Mouse (Mus musculus) spleen, postnatal 4 days (tissue): ENCODE measurements at regions not wholly inside any gene's neighbourhood (a gene's known extent, or its start where the extent isn't known, plus 50 kb on each side); places are given as distances from the start of the nearest gene placed in this dataset.

Source experiments
- DNase-seq, 2 experiments: peaks; one replicate each; pipeline ENCODE4 v3.0.0; 2022; ENCODE audit warnings: low spot score in 2 of 2

DNA sequence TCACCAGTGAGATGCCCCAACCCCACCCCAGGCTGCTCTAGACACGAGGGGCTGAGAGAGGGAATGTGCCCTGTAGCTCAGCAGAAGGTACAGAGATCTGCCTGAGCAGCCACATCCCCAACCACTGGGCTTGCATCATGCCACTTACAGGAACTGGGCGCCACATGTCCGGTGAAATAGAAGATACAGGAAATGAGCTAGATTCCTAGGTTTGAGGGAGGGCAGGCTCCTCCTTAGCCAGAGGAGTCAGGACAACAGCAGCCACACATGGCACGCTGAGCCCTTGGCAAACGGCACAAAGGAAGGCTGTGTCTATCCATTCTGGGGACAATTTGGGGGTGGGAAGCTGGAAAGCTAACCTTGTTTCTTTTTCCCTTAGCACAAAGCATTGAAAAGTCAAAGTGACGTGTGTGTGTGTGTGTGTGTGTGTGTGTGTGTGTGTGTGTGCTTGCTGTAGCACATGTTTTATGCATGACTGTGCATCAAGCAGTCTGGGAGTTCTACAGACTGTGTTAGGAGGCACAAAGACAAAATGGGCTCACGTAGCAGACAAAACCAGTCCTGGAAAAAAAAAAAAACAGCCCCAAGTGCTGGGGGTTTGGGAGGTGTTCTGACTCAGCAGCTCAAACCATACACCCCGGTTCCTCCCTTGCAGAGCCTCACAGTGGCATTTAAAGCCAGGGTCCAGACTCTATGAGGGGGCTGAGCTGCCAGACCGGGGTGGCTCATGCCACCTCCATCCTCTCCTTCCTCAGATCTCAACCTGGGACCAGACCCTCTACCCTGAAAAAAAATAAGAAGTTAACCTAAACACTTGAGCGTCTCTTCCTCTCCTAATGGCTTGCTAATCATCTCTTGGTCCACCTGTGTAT, 343.7 kb upstream of the Smim15 start:
- no peak for DNase-seq

DNA sequence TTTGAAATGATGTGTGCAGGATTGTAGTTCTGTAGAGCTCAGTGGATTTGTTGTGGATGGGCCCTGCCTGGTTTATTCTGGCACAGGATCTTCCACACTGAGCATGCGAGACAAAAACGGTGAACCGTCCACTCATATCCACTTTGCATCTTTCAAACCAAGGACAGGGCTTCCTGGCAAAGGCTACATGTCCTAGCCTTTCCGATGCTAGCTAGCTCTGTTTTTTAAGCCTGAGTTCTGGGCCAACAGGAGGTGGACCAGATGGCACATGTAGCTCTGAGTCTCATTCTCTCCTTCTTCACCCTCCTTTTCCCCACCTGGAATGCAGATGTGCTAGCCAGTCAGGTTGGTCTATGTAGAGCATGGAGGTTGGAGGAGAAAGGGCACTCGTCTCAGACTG, 345.0 kb upstream of the Smim15 start:
- DNase-seq = no peak

DNA sequence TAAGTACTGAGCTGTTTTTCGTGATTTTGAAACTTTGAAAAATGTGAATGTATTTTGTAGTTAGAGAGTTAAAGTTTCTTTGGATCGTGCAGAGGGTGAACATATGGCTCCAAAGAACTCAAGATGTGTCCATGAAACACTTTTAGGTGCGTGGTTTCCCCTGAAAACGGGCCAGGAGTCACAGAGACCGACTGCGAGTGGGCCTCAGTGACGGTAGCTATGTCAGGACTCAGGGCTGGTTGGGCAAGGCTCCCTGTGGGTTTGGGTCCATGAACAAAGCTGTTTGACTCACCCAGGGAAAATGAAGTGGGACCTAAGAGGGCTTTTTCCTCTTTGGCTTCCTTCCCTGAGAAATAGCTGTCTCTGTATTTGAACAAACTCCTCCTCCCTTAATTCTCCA, 345.9 kb upstream of the Smim15 start:
- no peak for DNase-seq

DNA sequence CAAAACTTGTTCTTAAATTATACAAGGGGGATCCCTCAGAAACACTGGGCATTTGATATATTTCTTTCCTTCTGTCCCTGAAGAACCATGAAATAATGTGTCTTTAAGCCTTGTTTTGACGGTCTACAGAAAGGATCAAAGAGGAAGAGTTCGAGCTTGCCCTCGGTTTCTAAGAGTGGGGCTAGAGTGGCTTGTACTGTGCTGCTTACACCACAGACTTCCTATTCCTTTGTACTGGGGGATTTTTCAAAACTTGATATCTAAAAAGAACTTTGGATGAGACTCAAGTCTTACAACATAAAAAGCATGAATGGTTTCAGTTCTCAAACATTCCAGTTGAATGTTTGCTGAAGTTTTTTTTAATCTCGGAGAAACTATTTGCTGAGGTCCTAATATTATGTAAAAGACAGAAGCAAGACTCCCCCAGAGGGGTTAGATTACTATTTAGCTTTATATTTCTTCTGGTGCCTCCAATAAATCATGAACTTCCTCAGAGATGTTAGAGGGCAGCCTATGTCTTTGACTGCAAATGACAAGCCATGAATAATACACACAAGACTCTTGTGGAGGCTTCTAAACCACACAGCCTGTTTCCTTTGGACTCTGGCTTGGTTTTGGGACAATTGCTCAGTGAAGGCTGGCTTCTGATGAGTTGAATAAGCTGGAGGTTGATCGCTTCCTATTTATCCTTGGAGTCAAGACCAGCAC, 352.0 kb upstream of the Smim15 start:
- no peak for DNase-seq

DNA sequence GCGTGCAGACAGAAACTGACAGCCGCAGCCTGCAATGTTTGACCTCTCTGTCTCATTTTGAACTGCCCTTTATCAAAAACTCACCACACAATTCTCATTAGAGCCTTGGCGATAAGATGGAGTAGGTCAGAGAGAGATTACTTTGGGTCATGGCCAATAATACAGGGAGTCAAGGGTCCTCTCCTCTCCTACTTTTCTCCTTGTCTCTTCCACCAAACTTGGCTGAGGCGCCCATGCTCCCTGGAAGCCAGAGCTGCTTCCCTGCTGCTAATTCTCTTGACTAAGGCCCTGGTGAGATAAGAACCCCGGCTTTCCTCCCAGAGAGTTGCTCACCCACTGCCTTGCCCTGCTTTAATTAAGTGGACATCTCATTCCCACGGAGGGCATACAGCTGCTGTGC, 355.3 kb upstream of the Smim15 start:
- DNase-seq = no peak

DNA sequence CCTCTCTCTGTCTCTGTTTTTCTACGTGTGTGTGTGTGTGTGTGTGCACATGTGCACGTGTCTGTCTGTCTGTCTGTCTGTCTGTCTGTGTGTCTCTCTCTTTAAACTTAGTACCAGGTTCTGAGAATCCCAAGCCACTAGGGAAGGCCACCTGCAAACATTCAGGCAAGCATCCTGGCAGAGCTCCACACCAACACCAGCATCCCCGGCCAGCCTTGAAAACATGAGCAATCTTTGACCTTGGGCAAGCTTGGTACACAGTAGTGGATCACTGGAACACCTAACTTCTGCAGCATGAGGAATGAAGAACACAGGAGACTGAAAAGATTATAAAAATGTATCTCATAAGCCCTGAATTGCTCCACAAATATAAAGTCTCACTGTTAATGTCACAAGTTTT, 359.0 kb upstream of the Smim15 start:
- DNase-seq = no peak

DNA sequence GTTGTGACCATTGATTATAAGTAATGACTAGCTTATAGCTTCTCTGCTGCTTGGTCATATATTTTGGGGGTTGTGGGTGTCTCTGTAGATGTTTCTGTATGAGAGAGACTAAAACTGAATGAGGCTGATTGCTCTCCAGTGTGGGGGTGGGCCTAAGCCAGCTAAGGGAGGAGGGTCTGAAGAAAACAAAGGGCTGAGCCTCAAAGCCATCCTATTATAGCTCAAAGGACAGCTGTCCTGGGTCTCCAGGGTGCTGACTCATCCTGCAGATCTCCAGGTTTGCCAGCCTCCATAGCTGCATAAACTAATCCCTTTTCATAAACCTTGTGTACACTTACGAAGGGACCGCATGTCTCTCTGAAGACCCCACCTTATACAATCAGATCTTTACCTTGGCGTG, 360.3 kb upstream of the Smim15 start:
- no peak for DNase-seq

DNA sequence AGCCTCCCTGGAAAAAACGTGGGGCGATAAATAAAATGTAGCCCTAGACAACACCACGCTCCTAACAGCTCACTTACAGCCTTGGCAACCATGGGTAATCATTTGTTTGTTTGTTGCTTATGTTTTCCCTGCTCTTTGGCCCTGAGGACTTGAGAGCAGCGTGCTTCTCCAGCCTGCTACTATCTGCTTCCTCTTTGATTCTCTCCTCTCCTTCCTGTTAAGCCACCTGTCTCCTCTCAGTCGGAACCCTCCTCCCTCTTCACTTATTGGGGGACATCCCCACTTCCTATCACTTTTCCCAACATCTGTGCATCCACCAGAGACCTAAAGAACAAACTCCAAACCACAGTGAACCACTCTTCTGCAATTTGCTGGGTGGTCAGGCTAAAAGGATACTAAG, 362.5 kb upstream of the Smim15 start:
- DNase-seq = no peak

DNA sequence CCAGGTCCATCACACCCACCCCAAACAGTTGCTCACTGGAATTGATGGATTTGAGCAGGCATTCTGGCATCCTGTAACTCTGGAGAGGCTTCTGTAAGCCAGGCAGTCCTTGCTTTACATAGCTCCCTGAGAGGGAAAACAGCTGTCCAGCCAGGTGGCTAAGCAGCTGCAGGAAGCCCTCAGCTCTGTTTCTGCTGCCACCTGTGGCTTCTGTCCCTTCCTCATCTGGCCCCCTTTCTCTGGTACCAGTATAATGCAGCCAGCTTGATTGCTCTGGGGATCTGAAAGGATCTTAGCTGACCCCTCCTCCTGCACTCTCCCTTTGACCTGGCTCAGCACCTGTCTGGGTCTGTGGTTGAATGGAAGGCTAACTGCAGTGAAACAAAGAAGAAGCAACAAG, 365.4 kb upstream of the Smim15 start:
- DNase-seq = no peak

DNA sequence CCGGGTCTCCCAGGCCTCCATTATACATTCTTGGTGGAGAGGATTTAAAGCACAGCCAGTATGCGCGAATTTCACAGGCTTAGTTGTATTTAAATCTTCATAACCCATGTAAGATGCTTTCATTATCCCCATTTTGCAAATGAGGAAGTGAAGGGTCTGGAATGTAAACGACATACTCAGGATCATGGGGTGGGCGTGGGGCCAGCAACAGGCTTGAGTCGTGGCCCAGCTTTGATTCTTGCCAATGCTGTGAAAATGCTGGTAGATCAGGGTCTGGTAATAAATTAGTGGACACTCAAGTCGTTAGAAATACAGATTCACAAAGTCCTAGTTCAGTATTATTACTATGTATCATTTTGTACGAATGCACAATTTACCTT, 367.2 kb upstream of the Smim15 start:
- DNase-seq = no peak

DNA sequence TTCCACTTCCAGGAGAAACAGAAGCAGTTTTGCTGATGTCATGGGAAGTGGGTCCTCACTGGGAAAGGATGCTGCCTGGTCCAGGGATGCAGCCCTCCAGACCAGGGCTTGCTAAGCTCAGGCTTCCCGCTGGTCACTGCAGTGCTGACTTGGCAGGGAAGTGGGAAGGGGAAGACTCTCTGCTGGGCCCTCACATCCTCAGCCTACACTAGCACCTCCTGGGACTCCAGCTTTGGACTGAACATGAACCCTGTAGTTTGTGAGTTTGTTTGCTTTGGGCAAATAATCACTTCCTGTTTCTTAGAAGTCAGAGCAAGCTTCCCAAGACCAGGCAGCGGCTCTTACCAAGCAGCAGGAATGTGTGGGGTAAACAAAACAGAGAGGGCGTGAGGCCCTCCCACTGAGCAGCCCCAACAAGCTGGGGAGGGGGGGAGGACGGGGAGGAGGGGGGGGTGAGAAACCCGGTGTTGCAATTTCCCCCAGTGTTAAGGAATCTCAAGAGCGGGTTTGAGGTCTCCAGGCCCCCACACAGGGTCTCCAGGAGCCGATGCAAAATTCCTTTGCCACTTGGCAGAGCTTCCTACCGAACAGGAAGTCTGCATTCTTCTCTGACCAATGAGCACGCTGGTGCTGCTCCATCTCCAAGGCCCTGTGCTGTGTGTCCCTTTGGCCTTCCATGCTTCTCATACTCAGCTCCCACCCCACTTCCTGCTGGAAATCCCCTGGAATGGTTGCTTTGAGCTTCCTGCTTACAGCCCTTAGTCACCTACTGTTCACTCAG, 367.7 kb upstream of the Smim15 start:
- DNase-seq = no peak

DNA sequence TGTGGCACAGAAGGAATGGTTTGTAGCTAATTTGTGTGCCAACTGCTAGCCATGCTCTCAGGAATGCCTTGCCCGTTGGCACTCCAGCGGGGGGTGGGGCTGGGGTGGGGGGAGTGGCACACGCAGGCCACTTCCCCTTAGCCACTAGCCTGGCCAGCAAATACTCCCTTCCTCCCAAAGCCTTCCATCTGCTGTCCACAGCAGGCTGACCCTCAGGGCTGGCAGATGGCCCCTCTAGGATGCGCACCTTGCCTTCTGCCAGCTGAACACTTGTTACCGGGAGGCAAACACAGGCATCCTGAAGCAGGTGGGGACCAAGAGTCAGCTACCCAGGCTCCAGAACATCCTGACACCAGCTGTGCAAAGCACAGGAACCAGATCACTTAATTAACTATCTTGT, 372.1 kb upstream of the Smim15 start:
- DNase-seq = no peak

DNA sequence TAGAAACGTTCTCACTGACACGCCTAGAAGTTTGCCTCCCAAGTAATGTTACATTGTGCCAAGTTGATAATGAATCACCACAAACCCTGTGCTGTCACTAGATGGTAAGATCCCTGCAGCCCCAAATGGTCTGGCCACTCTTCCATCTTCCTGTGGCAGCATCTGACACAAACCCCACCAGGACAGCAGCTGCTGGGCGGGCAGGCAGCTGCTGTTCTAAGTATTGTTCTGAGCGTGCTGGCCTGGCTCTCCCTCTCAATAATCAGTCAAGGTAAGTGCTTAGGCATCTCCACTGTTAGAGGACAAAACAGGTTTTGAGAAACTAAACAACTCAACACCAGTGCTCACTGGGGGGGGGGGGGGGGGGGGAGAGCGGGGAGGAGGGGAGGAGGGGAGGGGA, 375.7 kb upstream of the Smim15 start:
- no peak for DNase-seq

DNA sequence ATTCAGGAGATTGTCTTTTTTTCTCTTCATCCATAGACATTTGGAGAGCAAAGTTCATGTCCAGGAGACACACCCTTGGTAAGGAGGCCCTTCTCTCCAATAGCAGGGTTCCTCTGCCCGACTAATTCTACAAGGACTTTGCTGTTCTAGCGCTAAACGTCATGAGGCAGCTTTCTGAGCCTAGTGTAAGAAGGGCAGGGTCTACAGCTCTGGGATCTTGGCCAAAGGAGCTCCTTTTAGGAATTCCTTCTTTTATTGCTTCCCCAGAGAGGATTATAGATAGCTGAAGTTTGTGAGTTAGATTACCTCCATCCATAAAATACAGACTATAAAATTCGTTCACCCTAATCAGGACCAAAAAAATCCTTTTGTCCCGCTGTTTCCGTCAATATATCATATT, 378.5 kb upstream of the Smim15 start:
- no peak for DNase-seq

DNA sequence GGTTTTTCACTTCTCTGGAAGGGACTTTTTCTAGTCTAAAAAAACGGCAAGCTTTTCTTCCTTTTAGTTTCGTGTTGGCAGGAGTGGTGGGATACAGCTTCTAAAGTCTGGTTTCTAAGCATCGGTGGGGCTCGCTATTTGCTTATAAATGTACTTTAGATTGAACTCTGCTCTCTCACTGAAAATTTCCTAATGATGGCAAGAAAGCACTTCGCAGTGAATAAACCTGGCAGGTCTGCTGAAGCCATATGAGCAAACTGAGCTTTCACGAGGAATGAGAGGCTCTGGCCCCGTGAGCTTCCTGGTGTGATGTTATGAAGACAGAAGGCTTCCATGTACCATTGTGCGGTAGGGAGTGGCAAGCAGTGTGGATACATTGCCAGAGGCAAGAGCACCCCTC, 380.0 kb upstream of the Smim15 start:
- DNase-seq = no peak

DNA sequence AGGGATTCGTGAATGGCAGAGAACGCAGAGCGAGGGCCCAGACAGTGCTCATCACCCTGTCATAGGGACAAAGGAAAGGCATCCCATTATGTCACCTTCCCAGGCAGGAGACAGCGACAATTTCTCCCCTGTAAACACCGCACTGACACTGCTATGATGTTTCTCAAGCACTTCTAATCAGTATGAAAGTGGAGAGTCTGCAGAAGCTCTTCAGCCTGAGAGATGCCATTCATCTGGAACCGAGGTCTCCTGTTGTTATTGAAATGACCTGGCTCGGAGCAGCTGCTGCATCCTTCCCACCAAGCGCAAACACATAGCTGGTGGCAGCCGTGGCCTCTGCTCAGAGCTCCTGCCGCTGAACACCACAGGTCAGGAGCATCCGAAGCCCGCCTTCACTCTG, 380.5 kb upstream of the Smim15 start:
- DNase-seq = no peak

DNA sequence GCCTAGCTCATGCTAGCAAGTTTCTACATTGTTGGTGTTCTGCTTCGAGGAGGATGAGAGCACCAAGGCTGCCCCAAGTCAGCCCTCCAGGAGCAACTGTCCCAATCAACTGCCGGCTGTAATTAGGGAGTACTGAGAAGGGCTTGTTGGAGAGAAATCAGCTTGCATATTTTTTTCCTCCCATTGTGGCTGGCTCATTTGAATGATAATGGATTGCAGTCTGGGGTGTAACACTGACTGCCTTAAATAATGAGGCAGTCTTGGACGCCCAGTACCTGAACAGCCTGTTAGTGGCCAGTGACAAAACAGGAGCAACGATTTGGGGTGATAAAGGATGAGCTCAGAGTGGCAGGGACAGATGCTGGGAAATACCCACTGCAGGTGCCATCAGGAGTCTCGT, 382.8 kb upstream of the Smim15 start:
- no peak for DNase-seq

DNA sequence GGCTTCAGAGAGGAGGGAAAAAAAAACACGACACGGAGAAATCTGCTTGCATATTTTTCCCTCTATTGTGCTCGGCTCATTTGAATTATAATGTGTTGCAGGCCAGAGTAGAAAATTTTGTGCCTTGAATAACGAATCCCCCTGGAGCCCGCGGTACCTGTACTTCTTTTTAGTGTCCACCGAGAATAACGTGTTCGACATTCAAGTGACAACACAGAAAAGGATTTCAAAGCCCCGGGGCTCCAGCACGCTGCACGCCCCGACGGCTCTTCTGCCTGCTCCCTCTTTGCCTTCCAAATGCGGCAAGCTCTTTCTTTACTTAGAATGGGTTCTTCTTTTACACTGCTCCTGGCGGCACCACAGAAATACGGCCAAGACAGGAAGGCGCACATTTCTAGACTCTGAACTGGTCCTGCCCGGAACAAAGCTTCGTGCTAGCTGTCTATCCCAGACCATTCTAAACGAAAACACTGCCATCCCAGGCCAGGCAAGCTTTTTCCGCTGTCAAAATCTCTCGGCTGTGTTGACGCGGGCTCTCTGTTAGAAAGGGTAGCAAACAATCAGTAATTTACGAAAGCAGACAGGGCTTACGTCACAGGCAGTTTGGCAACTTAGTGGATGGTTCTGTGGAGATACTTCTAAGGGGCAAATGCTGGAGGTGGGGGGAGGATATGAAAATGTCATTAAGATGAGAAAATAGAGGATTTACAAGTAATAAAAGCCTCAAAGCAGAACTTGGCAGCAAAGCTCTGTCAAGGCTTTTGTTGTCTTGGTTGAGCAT, 398.2 kb upstream of the Smim15 start:
- DNase-seq = no peak

DNA sequence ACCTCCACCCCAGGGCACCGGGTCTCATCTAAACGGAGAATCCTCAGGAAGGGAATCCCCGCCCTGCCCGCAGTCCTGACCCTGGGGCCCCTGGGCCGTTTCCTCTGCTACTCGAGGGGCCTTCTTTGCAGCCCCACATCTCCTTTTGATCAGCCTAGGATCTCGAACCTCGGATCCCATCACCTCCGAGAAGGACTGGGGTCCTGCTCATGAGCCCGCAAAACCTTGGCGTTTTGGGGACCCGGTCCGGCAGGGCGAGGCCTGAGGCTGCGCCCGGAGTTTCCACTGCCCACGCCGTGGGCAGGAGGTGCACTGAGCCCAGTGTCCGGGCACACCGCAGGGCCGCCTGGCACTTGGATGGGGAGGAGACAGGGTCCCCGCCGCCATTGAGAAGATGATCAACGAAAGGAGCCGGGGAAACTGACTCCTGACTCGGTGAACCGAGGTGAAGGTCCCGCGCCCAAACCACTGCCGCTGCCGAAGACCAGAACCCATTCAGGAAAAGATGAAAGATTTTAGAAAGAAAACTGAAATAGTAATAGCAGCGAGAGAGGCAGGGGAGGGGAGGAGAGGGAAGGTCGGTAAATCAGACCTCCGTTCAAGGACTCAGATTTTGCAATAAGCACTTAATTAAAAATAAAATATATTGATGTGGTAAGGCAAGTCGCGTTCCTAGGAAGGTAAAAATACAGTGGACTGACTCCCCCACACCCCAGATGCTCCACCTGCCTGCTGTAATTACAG, 399.0 kb upstream of the Smim15 start:
- DNase-seq = no peak

DNA sequence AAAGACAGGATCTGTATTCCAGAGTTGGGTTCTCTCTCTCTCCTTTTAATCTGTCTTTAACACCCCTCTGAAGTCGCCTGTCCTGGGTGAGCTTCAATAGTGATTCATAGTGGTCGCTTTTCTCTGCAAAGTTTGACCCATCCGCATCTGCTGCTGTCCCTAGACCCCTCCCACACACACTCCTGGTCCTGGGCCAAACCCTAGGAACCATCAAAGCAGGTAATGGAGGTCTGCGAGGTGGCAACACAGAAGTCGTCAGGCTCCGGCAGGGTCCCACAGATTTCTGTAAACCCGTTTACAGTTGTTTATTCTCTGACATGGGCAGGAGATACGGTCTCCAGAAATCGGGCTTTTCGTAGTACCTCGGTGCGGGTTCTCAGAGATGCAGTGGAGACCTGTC, 399.5 kb upstream of the Smim15 start:
- DNase-seq = no peak
